ENCODE assay signal across 8 mouse cellular contexts in the genomic region with DNA sequence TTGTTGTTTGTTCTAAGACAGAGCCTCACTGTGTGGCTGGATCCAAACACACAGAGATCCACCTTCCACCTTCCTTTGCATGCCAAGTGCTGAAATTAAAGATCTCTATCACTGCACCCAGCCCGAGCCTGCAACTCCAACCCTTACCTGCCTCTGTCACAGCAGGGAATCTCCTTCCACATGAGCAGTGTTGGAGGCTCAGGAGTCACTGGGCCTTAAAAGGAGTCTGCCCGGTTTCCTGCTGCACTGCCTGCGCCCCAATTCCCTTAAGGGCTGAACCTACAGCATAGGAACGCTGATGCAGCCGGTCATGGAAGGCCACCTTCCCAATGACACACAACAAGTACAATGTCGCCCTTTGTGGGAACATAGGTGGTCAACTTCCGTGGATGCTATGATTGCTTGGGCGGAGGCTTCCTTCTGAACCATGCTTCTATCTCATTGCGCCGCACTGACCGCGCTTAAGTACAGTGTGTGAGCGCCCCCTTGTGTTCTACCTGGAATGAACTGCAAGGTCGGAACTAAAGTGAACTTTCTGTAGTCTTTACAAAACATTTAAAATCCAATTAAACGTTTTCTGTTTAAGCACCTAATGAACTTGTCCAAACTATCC. TPM values are rescaled to one million over a fixed set of nuclear protein-coding genes. Genes with fewer than 3 reads are reported as not detected.
DNase-seq lines count a peak whose midpoint lies in the region; ATAC-seq lines count a peak whose summit lies in the region.

No protein-coding gene starts in this region.

- H3K27me3 ChIP-seq in embryonic facial prominence, embryonic 10.5 days (replicated peaks; ENCODE audit: low read depth, poor library complexity, severe bottlenecking), result peaks cover 13% of the 10 kb centered on the region
- peaks cover 14% of the 10 kb centered on the region for H3K27me3 ChIP-seq in limb, embryonic 10.5 days (ENCODE audit: low read depth, poor library complexity, severe bottlenecking)
- no peaks in the 10 kb centered on the region for H3K27me3 ChIP-seq in midbrain, embryonic 16.5 days (ENCODE audit: control insufficient read depth, insufficient read depth, low read depth, low read length)

- no peaks in the 10 kb centered on the region for H3K9me3 ChIP-seq in embryonic facial prominence, embryonic 10.5 days
- no peaks in the 10 kb centered on the region for H3K9me3 ChIP-seq in limb, embryonic 10.5 days (replicated peaks)
- no peaks in the 10 kb centered on the region for H3K9me3 ChIP-seq in midbrain, embryonic 16.5 days (replicated peaks; ENCODE audit: control insufficient read depth, low read length, poor library complexity, severe bottlenecking)

- peak; percentile 63 for ATAC-seq in midbrain, embryonic 16.5 days

- peak; percentile 76 for DNase-seq in 3T3-L1 (ENCODE audit: low read depth, low spot score)
- DNase-seq in adrenal gland, postnatal 10 days, result peak; percentile 89
- peak; percentile 79 for DNase-seq in embryonic facial prominence, embryonic 10.5 days (ENCODE audit: low spot score)
- DNase-seq in heart, adult 18-20 months, result peak; percentile 61 to 90
- peak; percentile 80 for DNase-seq in kidney, adult 18-20 months
- DNase-seq in limb, embryonic 10.5 days (ENCODE audit: low spot score), result peak; percentile 82
- peak; percentile 57 to 83 for DNase-seq in spleen, postnatal 10 days (ENCODE audit: low spot score in 2 of 2)

- H3K36me3 ChIP-seq in embryonic facial prominence, embryonic 10.5 days (replicated peaks), result no peaks in the 10 kb centered on the region
- H3K36me3 ChIP-seq in limb, embryonic 10.5 days, result no peaks in the 10 kb centered on the region
- no peaks in the 10 kb centered on the region for H3K36me3 ChIP-seq in midbrain, embryonic 16.5 days (ENCODE audit: control insufficient read depth, insufficient read depth, low read length)

- peak overlapping the region; percentile 54 for H3K4me2 ChIP-seq in midbrain, embryonic 16.5 days (ENCODE audit: low read length)

- H3K27ac ChIP-seq in embryonic facial prominence, embryonic 10.5 days (replicated peaks), result no peak overlapping the region
- H3K27ac ChIP-seq in limb, embryonic 10.5 days, result no peak overlapping the region
- H3K27ac ChIP-seq in midbrain, embryonic 16.5 days (ENCODE audit: low read length), result no peak overlapping the region

- WGBS in embryonic facial prominence, embryonic 10.5 days, result 6% methylated on average over 15 of the region's 15 CpGs
- WGBS in limb, embryonic 10.5 days, result 7% methylated on average over 15 of the region's 15 CpGs
- 4% methylated on average over 15 of the region's 15 CpGs for WGBS in midbrain, embryonic 16.5 days

- H3K9ac ChIP-seq in midbrain, embryonic 16.5 days (ENCODE audit: low read depth, low read length), result peak overlapping the region; percentile 50; the same call in 1 of the 2 replicates

- H3K4me3 ChIP-seq in embryonic facial prominence, embryonic 10.5 days, result peak overlapping the region; percentile 20; the same call in 1 of the 2 replicates
- H3K4me3 ChIP-seq in limb, embryonic 10.5 days, result peak overlapping the region; percentile 24; the same call in 1 of the 2 replicates
- H3K4me3 ChIP-seq in midbrain, embryonic 16.5 days (ENCODE audit: low read depth, low read length), result peak overlapping the region; percentile 27

- H3K4me1 ChIP-seq in embryonic facial prominence, embryonic 10.5 days, result peaks cover 5% of the 10 kb centered on the region
- peaks cover 9% of the 10 kb centered on the region for H3K4me1 ChIP-seq in limb, embryonic 10.5 days
- no peaks in the 10 kb centered on the region for H3K4me1 ChIP-seq in midbrain, embryonic 16.5 days (ENCODE audit: control insufficient read depth, insufficient read depth, low read length)

RNA-seq across cellular contexts. Expression of a gene that starts 49.5 kb away (rescaled TPM):
- under 1 TPM; 0.75 to 0.82 TPM for total RNA-seq in adrenal gland, postnatal 10 days (2021)
- 15.8 and 17.2 TPM in 2 replicates for polyA plus RNA-seq in embryonic facial prominence, embryonic 10.5 days (2016; fragmentation: Nextera tagmentation; extraction: Ambion mirVana)
- total RNA-seq in heart, adult 18-20 months (2021), result under 1 TPM; 0.32 to 0.49 TPM
- 11.3 and 13.2 TPM in 2 replicates for polyA plus RNA-seq in limb, embryonic 10.5 days (2016; fragmentation: Nextera tagmentation; extraction: Ambion mirVana)
- polyA plus RNA-seq in midbrain, embryonic 16.5 days (2015; fragmentation: Nextera tagmentation; extraction: Ambion mirVana), result 0.96 and 1.3 TPM in 2 replicates

RNA-seq across cellular contexts. Expression of a gene that starts 51.7 kb away (rescaled TPM):
- total RNA-seq in adrenal gland, postnatal 10 days (2021), result 10 to 100 TPM; 44.3 to 47.3 TPM
- polyA plus RNA-seq in embryonic facial prominence, embryonic 10.5 days (2016; fragmentation: Nextera tagmentation; extraction: Ambion mirVana), result 4.5 and 5.0 TPM in 2 replicates
- total RNA-seq in heart, adult 18-20 months (2021), result 10 to 100 TPM; 30.3 to 35.5 TPM
- 4.8 and 5.6 TPM in 2 replicates for polyA plus RNA-seq in limb, embryonic 10.5 days (2016; fragmentation: Nextera tagmentation; extraction: Ambion mirVana)
- 3.6 and 4.1 TPM in 2 replicates for polyA plus RNA-seq in midbrain, embryonic 16.5 days (2015; fragmentation: Nextera tagmentation; extraction: Ambion mirVana)
